Mouse (Mus musculus) adrenal gland (tissue): ENCODE data around the gene Rora.

ENCODE experiments used
- intact Hi-C: fragments of 180-260 bp; cut with DNase I; formaldehyde crosslinking; loops from one replicate; pipeline ENCODE4 v1.15.1; 2025

The Rora gene

DNA sequence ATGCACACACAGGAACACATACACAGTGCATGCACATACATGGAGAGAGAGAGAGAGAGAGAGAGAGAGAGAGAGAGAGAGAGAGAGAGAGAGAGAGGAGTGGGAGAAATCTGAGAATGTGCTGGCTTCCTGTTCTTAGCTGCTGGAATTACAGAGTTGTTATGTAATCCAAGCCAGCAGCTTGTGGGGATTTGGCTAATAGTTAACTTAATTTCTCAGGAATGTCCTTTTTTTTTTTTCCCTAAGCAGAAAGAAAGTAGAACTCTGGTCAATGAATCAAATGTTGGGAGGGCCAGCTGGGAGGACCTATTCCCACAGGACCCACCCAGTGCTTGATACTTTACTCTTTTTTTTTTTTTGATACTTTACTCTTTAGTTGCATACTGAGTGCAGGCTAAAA lies 527.8 kb downstream of the Rora start:
- intact Hi-C loops: no loop called here

DNA sequence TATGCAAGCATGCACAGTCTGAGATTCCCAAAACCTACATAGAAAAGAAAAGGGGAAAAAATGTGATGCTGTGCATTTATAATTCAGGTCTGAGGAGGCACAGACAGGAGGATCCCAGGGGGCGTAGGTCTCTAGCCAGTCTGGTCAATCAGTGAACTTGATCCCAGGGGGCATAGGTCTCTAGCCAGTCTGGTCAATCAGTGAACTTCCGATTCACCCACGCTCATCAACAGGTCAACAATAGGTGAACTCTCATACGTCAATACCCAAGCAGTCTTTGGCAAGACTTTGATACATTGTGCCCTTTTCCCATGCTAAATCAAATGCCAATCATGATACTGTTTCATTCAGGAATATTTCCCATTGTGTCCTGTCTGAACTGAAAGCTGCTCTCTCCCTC lies 530.3 kb downstream of the Rora start:
- intact Hi-C loops: no loop called here

GRCm38 (mm10) chr9:69190726-69191125 lies 537.1 kb downstream of the Rora start:
- intact Hi-C loops: no loop called here

DNA sequence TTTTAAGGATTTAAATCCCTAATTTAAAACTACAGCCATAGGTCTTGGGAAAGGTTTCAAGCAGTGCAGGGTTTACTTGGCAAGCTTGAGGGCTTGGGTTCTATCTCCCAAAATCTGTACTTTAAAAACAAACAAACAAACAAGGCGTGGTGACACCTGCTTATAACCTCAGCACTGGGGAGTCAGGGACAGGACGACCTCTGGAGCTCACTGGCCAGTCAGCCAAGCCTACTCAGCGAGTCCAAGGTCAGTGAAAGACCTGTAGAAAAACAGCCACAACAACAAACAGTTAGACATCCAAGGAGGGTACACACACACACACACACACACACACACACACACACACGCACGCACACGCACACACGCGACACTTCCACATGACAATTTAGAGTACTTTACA lies 538.9 kb downstream of the Rora start:
- intact Hi-C loops: no loop called here

- intact Hi-C loops: no loop called here
These were observed 541.3 kb downstream of the Rora start for GRCm38 (mm10) chr9:69194638-69195605.

GRCm38 (mm10) chr9:69213796-69214195 lies 560.2 kb downstream of the Rora start:
- intact Hi-C loops: no loop called here

DNA sequence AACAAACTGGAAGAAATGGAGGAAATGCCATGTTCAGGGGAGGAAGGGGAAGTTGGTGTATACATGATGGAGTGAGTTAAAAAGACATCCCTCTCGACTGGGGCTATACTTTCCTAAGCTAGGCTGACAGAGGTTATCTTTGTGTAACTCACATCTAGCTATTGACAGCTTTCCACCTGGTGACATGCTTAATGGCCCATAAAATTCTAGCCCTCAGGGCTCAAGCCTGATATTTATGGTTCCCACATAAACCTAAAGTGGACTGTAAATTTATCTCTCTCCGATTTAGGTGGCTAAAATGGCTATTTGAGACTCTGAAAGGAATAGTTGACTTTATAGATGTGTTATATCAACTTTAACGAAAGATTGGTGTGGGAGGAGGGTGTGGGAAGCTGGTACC lies 571.3 kb downstream of the Rora start:
- intact Hi-C loops: no loop called here

DNA sequence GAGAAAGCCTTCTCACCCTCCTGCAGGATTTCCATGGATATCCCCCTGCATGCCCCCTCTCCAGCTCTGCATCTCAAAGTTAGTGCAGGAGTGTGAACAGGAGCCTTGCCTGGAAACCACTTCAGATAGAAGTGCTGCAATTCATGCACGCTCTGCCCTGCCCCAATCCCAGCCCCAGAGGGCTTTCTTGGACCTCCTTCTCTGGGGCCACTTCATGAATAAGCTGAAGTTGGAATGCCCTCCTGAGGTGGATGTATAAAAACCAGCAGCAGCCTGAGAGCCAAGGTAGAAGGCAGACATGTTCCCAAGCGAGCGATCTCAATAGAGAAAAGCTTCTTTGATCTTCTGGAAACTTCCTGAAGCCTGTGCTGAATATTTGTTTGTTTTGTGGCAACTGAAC lies 572.8 kb downstream of the Rora start:
- intact Hi-C loops: no loop called here

GRCm38 (mm10) chr9:69227806-69228205 lies 574.2 kb downstream of the Rora start:
- intact Hi-C loops: no loop called here

- intact Hi-C loops: no loop called here
These were observed 576.3 kb downstream of the Rora start for GRCm38 (mm10) chr9:69229935-69230334.

- intact Hi-C loops: no loop called here
These were observed 580.9 kb downstream of the Rora start for GRCm38 (mm10) chr9:69234526-69234925.

GRCm38 (mm10) chr9:69237316-69237715 lies 583.7 kb downstream of the Rora start:
- intact Hi-C loops: no loop called here

DNA sequence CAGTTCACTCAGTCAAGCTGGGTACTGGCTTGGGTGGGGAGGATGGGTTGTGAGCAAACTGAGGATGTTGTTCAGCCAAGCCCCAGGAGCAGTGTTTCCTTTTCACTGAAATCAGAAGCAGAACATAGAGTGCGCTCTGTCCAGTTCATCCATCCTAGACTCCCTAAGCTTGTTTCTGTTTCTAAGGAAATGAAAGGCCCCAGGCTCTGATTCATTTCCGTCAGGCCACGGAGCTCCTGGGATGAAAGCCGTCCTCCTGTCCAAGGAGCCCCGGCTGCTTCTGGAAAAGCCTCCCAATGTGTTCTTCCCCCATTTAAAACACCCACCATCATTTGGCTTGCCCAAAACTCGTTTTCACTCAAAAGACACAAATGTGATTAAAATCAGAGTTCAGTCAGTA lies 589.0 kb downstream of the Rora start:
- intact Hi-C loops: no loop called here

DNA sequence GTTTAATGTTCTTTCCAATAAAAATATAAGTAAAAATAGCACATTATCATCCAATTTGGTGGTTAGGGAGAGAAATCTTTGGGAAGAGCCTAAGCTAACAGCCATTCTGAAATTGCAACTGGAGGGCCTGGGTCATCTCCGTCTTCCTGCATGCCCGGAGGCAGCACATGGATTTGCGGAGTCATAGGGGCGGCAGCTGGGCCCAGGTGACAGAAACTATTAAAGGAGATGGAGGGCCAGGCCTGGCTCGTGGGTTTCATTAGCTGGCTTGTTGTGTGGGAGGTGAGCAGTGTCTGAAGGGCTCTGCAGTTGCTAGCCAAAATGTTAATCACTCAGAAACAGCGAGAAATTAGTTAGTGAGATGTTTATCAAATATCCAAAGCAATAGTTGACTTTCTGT lies 590.0 kb downstream of the Rora start:
- intact Hi-C loops: no loop called here

GRCm38 (mm10) chr9:69246225-69246624 lies 592.6 kb downstream of the Rora start:
- intact Hi-C loops: no loop called here

DNA sequence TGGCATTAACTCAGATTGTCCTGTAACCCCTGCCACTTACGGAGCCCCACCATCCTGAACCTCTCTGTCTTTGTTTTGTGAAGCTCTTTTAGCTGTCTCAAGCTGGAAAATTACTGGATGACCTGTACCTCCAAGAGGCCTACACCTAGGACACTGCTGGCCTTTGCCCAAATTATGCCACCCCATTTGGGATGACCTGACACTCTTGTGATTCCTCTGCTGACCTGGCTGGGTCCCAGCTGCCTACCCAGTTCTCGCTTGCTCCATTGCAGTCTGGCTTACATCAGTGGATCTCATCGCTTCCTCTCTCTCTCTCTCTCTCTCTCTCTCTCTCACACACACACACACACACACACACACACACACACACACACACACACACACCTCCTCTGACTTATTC lies 596.0 kb downstream of the Rora start:
- intact Hi-C loops: no loop called here

DNA sequence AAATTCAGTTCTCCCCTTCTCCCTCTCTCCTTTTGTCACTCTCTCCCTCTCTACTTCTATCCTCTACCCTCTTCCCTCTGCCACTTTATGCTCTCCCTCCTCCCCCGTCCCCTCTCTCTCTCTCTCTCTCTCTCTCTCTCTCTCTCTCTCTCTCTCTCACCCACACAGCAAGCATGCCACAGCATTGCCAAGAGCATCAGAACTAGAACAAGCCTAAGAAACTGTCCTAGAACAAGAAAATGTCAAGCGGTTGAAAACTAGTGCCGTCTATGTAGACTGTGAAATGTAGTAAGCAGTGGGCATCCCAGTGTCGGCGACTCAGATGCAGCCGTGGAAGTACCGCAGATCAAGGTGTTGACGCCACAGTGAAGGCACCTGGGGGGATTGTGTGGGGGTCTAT lies 596.7 kb downstream of the Rora start:
- intact Hi-C loops: no loop called here

- intact Hi-C loops: no loop called here
These were observed 604.9 kb downstream of the Rora start for GRCm38 (mm10) chr9:69258506-69258905.

- intact Hi-C loops: no loop called here
These were observed 605.8 kb downstream of the Rora start for GRCm38 (mm10) chr9:69259382-69259781.

DNA sequence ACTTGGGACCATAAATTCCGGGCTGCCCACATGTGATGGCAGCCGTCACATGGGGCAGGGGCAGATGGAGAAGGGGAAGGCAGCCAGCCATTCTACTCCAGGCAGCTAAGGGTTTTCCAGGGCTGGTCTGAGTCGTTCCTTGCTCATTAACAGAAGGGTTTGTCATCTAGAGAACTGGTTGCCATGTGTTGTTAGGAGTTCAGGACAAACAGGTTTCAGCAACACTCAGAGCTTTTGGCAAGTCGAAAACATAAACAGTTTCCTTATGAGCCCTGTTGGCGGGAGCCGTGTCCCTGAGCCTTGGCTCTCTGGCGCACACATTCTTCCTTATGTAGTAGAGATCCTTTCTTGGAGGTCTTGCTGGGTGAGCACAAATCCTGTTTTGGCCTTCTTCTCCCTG lies 611.6 kb downstream of the Rora start:
- intact Hi-C loops: no loop called here

DNA sequence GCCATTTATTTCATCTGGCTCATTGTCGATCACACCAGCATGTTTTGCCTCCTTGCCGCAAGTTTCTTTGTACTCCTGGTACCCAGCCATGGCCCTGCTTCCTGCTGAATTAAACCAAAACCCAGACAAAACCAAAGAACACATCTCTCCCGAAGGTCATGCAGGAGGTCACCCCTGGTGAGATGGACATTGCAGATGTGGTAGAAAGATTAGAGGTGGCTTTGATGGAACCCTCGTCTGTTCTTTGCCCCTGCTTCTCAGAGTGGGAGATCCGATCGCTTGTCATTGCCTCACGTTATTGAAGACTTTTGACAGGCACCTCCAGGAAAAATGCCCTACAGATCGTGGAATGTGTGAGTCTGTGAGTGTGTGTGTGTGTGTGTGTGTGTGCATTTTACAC lies 616.8 kb downstream of the Rora start:
- intact Hi-C loops: no loop called here

- intact Hi-C loops: no loop called here
These were observed 617.3 kb downstream of the Rora start for GRCm38 (mm10) chr9:69270931-69271330.

- intact Hi-C loops: no loop called here
These were observed 619.3 kb downstream of the Rora start for GRCm38 (mm10) chr9:69272884-69273283.
